Mouse (Mus musculus) C2C12 (cell line): ENCODE measurements around the gene Popdc2.

ENCODE experiments used
- CTCF ChIP-seq: IDR thresholded peaks from one replicate; pipeline ENCODE4 v1.5.1; 2011; ENCODE audit not compliant: control insufficient read depth, insufficient read depth, insufficient read length
- MYOD1 ChIP-seq: IDR thresholded peaks from one replicate; pipeline ENCODE4 v1.6.1; 2011; ENCODE audit warnings: low read depth; ENCODE audit not compliant: control insufficient read depth, insufficient read length

DNA sequence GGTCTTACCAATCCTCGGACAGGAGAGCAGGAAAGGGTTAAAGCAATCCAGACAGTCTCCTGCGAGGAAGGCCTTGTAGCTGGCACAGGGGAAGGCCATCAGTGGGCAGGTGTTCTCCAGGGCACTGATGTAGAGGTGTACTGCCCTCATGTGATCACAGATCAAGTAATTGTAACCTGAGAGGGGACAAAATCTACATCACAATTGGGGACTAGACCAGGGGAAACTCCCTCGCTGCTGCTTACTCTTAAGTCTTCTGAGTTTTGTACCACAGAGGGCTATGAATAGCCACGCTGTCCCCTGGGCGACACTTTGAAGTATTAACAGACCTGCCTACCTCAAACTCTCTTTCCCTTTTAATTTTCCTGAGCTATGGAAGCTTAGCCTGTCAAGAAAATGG is 45.6 kb downstream of the Popdc2 start:
- no peak for TF ChIP-seq MYOD1
- no peak for TF ChIP-seq CTCF
